9 mouse cellular contexts compared by ENCODE assay signal in the genomic region with DNA sequence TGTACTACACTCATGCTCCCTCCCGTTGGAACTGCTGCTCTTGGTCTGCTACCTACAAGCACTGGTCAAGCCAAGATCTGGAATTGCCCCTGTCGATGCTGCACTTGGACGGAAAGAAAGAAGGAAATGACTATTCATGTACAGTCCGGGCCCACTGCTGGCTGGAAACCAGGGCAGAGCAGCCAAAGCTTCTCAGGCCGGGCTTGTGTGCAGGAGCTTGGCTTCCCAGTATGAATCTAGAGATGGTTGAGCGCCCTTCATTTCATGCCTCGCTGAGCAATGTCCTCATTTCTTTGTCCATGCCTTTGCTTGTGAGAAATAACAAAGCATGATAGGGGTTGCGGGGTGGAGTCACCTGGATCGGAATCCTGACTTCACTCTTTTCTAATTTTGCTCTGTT.
DNase-seq lines count a peak whose midpoint lies in the region; ATAC-seq and TF ChIP-seq lines count a peak whose summit lies in the region.
"Had no signal": no experiment of that assay in that cellular context is flagged by ENCODE, and none has a peak within 500 bp of the region (broad histone marks: within the 10 kb centered on the region; RNA-seq: fewer than 3 reads in every experiment).

No protein-coding gene starts in this region.

- no peak overlapping the region for H3K27ac ChIP-seq in hindbrain, postnatal 0 days
- H3K27ac ChIP-seq in limb, embryonic 10.5 days = no peak overlapping the region

- H3K36me3 ChIP-seq in hindbrain, postnatal 0 days (ENCODE audit: insufficient read depth, low read length) = no peaks in the 10 kb centered on the region
- no peaks in the 10 kb centered on the region for H3K36me3 ChIP-seq in limb, embryonic 10.5 days

- DNase-seq in kidney, adult 9 months = peak; percentile 1
- no peak for DNase-seq in kidney, postnatal 14 days
- peak; percentile 76 for DNase-seq in brain, embryonic 14.5 days (ENCODE audit: low read depth)
- peak; percentile 99 for DNase-seq in cerebellum, adult 9-11 months
- peak; percentile 77 for DNase-seq in hindbrain, postnatal 0 days (ENCODE audit: low spot score)
- no peak for DNase-seq in urinary bladder, postnatal 10 days (ENCODE audit: low spot score)
- DNase-seq in limb, embryonic 10.5 days (ENCODE audit: low spot score) = no peak
- no peak for DNase-seq in lung, postnatal 36 days
- DNase-seq: heart, postnatal 4 days had no signal

- no peak for TF ChIP-seq CTCF in brain, embryonic 14.5 days (IDR thresholded peaks at IDR 0.05; ENCODE audit: borderline replicate concordance, extremely low read depth, insufficient read depth, insufficient read length)
- TF ChIP-seq CTCF in hindbrain, postnatal 0 days (IDR thresholded peaks at IDR 0.05; ENCODE audit: low read depth) = no peak

- H3K27me3 ChIP-seq in hindbrain, postnatal 0 days (ENCODE audit: insufficient read depth, low read length) = no peaks in the 10 kb centered on the region
- H3K27me3 ChIP-seq in limb, embryonic 10.5 days (ENCODE audit: low read depth, poor library complexity, severe bottlenecking) = no peaks in the 10 kb centered on the region

- no peak for TF ChIP-seq POLR2A in brain, embryonic 14.5 days (IDR thresholded peaks at IDR 0.05; ENCODE audit: borderline replicate concordance, extremely low read depth, insufficient read depth, insufficient read length, poor library complexity, severe bottlenecking)

- H3K9me3 ChIP-seq in hindbrain, postnatal 0 days (ENCODE audit: low read length) = no peaks in the 10 kb centered on the region
- no peaks in the 10 kb centered on the region for H3K9me3 ChIP-seq in limb, embryonic 10.5 days (replicated peaks)

- H3K4me1 ChIP-seq in hindbrain, postnatal 0 days (ENCODE audit: insufficient read depth, low read length) = no peaks in the 10 kb centered on the region
- no peaks in the 10 kb centered on the region for H3K4me1 ChIP-seq in limb, embryonic 10.5 days

- H3K4me3 ChIP-seq in hindbrain, postnatal 0 days (ENCODE audit: low read length) = no peak overlapping the region
- no peak overlapping the region for H3K4me3 ChIP-seq in limb, embryonic 10.5 days

- H3K9ac ChIP-seq in hindbrain, postnatal 0 days (replicated peaks; ENCODE audit: low read length) = no peak overlapping the region

- 39% methylated on average over 9 of the region's 9 CpGs for WGBS in hindbrain, postnatal 0 days
- WGBS in limb, embryonic 10.5 days = 95% methylated on average over 9 of the region's 9 CpGs

- peak; percentile 82 for ATAC-seq in hindbrain, postnatal 0 days

- H3K4me2 ChIP-seq in hindbrain, postnatal 0 days (ENCODE audit: low read depth, low read length) = no peak overlapping the region

Comparison
In these comparisons a context has a peak if more than half of its experiments do, and no peak if none do; other contexts are left out.
1. DNase-seq: peak in kidney, adult 9 months (single experiment), brain, embryonic 14.5 days (single experiment), cerebellum, adult 9-11 months (single experiment) and hindbrain, postnatal 0 days (single experiment); none in kidney, postnatal 14 days (single experiment), urinary bladder, postnatal 10 days (single experiment), limb, embryonic 10.5 days (single experiment) and lung, postnatal 36 days (single experiment).